Mouse (Mus musculus) central nervous system, embryonic 14 days (tissue): Measurements from ENCODE around the gene Slc38a3. TPM values are rescaled to one million over a fixed set of nuclear protein-coding genes. Genes with fewer than 3 reads are reported as not detected.

Source experiments
- polyA plus RNA-seq: library from polyadenylated mRNA; depleted of rRNA; stranded (reverse); fragments of >200 nt; gene quantifications from 2 replicates; pipeline ENCODE4 v1.2.3, GENCODE M21; 2012; rRNA removed

Gene Slc38a3
- polyA plus RNA-seq, result 60.5 and 67.7 TPM in 2 replicates

GRCm38 (mm10) chr9:107669480-107669945 is at the start of gene Slc38a3:
Slc38a3 (minus strand) TSS chr9:107669530.

GRCm38 (mm10) chr9:107709697-107710483 is 40.6 kb upstream of the Slc38a3 start, which contains the start of gene Sema3f:
Sema3f (minus strand) TSS chr9:107710475.

GRCm38 (mm10) chr9:107679501-107679900 is 10.2 kb upstream of the Slc38a3 start, which contains the start of gene Gnat1:
Gnat1 (minus strand) TSS chr9:107679712.

GRCm38 (mm10) chr9:107635279-107636028 is 33.9 kb downstream of the Slc38a3 start, which contains the start of gene Gnai2:
Gnai2 (minus strand) TSS chr9:107635367.

GRCm38 (mm10) chr9:107608741-107609432 is 60.4 kb downstream of the Slc38a3 start, which contains the start of gene Sema3b:
Sema3b (minus strand) TSS chr9:107609229.

Other genes starting within 250 kb of the Slc38a3 start
- gene Tmem115, start 135.6 kb downstream of the Slc38a3 start, polyA plus RNA-seq, result 32.8 and 33.5 TPM in 2 replicates
- 27.6 and 30.1 TPM in 2 replicates for gene Cyb561d2, start 127.3 kb downstream of the Slc38a3 start, polyA plus RNA-seq
- gene Nprl2, start 127.3 kb downstream of the Slc38a3 start, polyA plus RNA-seq, result 78.8 and 83.5 TPM in 2 replicates
- gene Zmynd10, start 122.2 kb downstream of the Slc38a3 start, polyA plus RNA-seq, result 5.8 and 7.0 TPM in 2 replicates
- gene Rassf1, start 118.0 kb downstream of the Slc38a3 start, polyA plus RNA-seq, result 34.2 and 44.6 TPM in 2 replicates
- gene Tusc2, start 106.3 kb downstream of the Slc38a3 start, polyA plus RNA-seq, result 78.2 and 82.7 TPM in 2 replicates
- 62.7 and 63.0 TPM in 2 replicates for gene Hyal2, start 101.6 kb downstream of the Slc38a3 start, polyA plus RNA-seq
- gene Hyal1, start 92.6 kb downstream of the Slc38a3 start, polyA plus RNA-seq, result 4.3 and 4.8 TPM in 2 replicates
- gene Naa80, start 90.6 kb downstream of the Slc38a3 start, polyA plus RNA-seq, result 26.0 and 30.3 TPM in 2 replicates
- 1.2 and 1.3 TPM in 2 replicates for gene Hyal3, start 88.7 kb downstream of the Slc38a3 start, polyA plus RNA-seq
- 24.6 and 30.0 TPM in 2 replicates for gene Ifrd2, start 81.9 kb downstream of the Slc38a3 start, polyA plus RNA-seq
- gene Sema3b, start 60.3 kb downstream of the Slc38a3 start, polyA plus RNA-seq, result 5.2 and 9.8 TPM in 2 replicates
- 454 and 485 TPM in 2 replicates for gene Gnai2, start 34.2 kb downstream of the Slc38a3 start, polyA plus RNA-seq
- gene Gnat1, start 10.2 kb upstream of the Slc38a3 start, polyA plus RNA-seq, result 0.13 and 0.43 TPM in 2 replicates
- 112 and 151 TPM in 2 replicates for gene Sema3f, start 40.9 kb upstream of the Slc38a3 start, polyA plus RNA-seq
- gene Rbm5, start 101.5 kb upstream of the Slc38a3 start, polyA plus RNA-seq, result 205 and 224 TPM in 2 replicates
- gene Rbm6, start 203.7 kb upstream of the Slc38a3 start, polyA plus RNA-seq, result 91.0 and 99.6 TPM in 2 replicates
- 26.7 and 28.3 TPM in 2 replicates for gene Mon1a, start 218.6 kb upstream of the Slc38a3 start, polyA plus RNA-seq
- 4.7 and 6.4 TPM in 2 replicates for gene Mst1r, start 237.3 kb upstream of the Slc38a3 start, polyA plus RNA-seq